Mouse (Mus musculus): ENCODE measurements at regions not wholly inside any gene's neighbourhood (a gene's known extent, or its start where the extent isn't known, plus 50 kb on each side); places are given as distances from the start of the nearest gene placed in this dataset.

- H3K36me3 ChIP-seq (ENCODE audit: insufficient read depth), result no peaks in the 10 kb centered on the region
- peak; percentile 73 for DNase-seq
- ATAC-seq, result peak; percentile 38; the same call in 1 of the 2 replicates
These were observed 113.2 kb upstream of the Gm17509 start for GRCm38 (mm10) chr13:117334125-117334524.

GRCm38 (mm10) chr13:117334539-117334938 is 113.7 kb upstream of the Gm17509 start:
- H3K4me3 ChIP-seq (ENCODE audit: low read depth, low read length), result no peak overlapping the region
- H3K9ac ChIP-seq, result no peak overlapping the region
- TF ChIP-seq CTCF (IDR thresholded peaks at IDR 0.05; ENCODE audit: low read depth), result no peak
- no peak overlapping the region for H3K4me2 ChIP-seq (ENCODE audit: low read depth)
- no peak overlapping the region for H3K27ac ChIP-seq (ENCODE audit: low read depth, low read length)
- H3K9me3 ChIP-seq (ENCODE audit: low read length), result no peaks in the 10 kb centered on the region
- H3K27me3 ChIP-seq (ENCODE audit: insufficient read depth, low read length), result no peaks in the 10 kb centered on the region
- ATAC-seq (peak; percentile 32; the same call in 1 of the 2 replicates), DNase-seq (no peak)
- no peaks in the 10 kb centered on the region for H3K4me1 ChIP-seq (ENCODE audit: insufficient read depth)
- 90% methylated on average over 5 of the region's 5 CpGs for WGBS
- no peaks in the 10 kb centered on the region for H3K36me3 ChIP-seq (ENCODE audit: insufficient read depth)

More at GRCm38 (mm10) chr13:117334125-117334524, 113.2 kb upstream of the Gm17509 start:
- no peak overlapping the region for H3K4me2 ChIP-seq (ENCODE audit: low read depth)
- no peaks in the 10 kb centered on the region for H3K27me3 ChIP-seq (ENCODE audit: insufficient read depth, low read length)
- 21% methylated on average over 1 of the region's 1 CpGs for WGBS
- TF ChIP-seq CTCF (IDR thresholded peaks at IDR 0.05; ENCODE audit: low read depth), result peak; percentile 76
- H3K27ac ChIP-seq (ENCODE audit: low read depth, low read length), result no peak overlapping the region
- H3K9me3 ChIP-seq (ENCODE audit: low read length), result no peaks in the 10 kb centered on the region
- H3K9ac ChIP-seq, result no peak overlapping the region
- H3K4me3 ChIP-seq (ENCODE audit: low read depth, low read length), result no peak overlapping the region
- H3K4me1 ChIP-seq (ENCODE audit: insufficient read depth), result no peaks in the 10 kb centered on the region

DNA sequence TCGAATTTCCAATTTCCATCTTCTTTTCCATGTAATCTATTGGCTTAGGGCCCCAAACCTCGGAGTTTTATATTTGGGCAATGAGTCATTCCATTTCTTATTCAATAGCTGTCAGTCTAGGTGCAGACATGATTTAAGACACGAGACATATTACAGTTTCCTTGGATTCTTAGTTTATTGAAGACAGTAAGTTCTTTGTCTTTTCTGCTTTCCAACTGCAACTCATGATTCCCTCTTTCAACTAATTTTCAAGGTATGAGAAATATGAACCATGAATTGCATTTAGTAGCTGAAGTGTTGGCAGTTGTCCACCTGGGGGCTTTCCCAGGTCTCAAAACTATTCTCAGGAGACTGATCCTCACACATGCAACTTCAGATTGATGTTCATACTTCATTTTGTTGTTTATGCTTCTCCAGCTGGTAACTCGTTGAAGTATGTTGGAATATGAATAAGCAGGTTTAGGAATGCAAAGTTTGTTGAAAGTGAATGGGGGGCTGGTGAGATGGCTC is 160.3 kb upstream of the Gm17509 start:
- Histone ChIP-seq H3K4me1 (ENCODE audit: insufficient read depth) (no peaks in the 10 kb centered on the region), H3K27me3 (ENCODE audit: insufficient read depth, low read length) (no peaks in the 10 kb centered on the region), H3K4me3 (ENCODE audit: low read depth, low read length) (no peak overlapping the region), H3K9me3 (ENCODE audit: low read length) (no peaks in the 10 kb centered on the region), H3K36me3 (ENCODE audit: insufficient read depth) (no peaks in the 10 kb centered on the region), H3K9ac (no peak overlapping the region), H3K27ac (ENCODE audit: low read depth, low read length) (no peak overlapping the region), H3K4me2 (ENCODE audit: low read depth) (no peak overlapping the region)
- DNase-seq (no peak), ATAC-seq (no peak)
- TF ChIP-seq CTCF (IDR thresholded peaks at IDR 0.05; ENCODE audit: low read depth), result no peak
- 65% methylated on average over 4 of the region's 4 CpGs for WGBS

GRCm38 (mm10) chr13:117383480-117384137 is 162.7 kb upstream of the Gm17509 start:
- H3K9me3 ChIP-seq (ENCODE audit: low read length), result no peaks in the 10 kb centered on the region
- ATAC-seq (no peak), DNase-seq (no peak)
- H3K4me2 ChIP-seq (ENCODE audit: low read depth), result no peak overlapping the region
- H3K36me3 ChIP-seq (ENCODE audit: insufficient read depth), result no peaks in the 10 kb centered on the region
- no peaks in the 10 kb centered on the region for H3K4me1 ChIP-seq (ENCODE audit: insufficient read depth)
- no peak overlapping the region for H3K4me3 ChIP-seq (ENCODE audit: low read depth, low read length)
- WGBS, result 83% methylated on average over 12 of the region's 12 CpGs
- no peaks in the 10 kb centered on the region for H3K27me3 ChIP-seq (ENCODE audit: insufficient read depth, low read length)
- no peak overlapping the region for H3K27ac ChIP-seq (ENCODE audit: low read depth, low read length)
- H3K9ac ChIP-seq, result no peak overlapping the region
- no peak for TF ChIP-seq CTCF (IDR thresholded peaks at IDR 0.05; ENCODE audit: low read depth)

DNA sequence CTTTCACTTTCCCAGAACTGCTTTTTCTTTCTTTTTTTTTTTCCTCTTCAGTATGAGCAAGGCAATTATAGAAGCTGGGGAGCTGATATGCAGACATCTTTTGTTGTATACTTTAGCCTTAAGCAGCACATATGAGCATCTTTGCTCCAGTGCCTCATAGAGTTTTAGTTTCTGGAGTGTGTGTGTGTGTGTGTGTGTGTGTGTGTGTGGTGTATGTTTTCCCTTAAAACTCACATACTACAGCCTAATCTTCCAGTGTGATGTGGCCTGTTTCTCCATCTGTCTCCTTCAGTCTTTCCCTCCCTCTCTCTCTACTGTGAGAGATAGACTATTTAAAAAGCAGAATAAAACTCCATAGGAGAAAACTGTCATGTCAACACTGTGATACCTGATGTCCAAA is 169.4 kb upstream of the Gm17509 start:
- Histone ChIP-seq H3K9ac (no peak overlapping the region), H3K4me2 (ENCODE audit: low read depth) (no peak overlapping the region), H3K27me3 (ENCODE audit: insufficient read depth, low read length) (no peaks in the 10 kb centered on the region), H3K4me3 (ENCODE audit: low read depth, low read length) (no peak overlapping the region), H3K27ac (ENCODE audit: low read depth, low read length) (no peak overlapping the region), H3K36me3 (ENCODE audit: insufficient read depth) (no peaks in the 10 kb centered on the region), H3K4me1 (ENCODE audit: insufficient read depth) (no peaks in the 10 kb centered on the region), H3K9me3 (ENCODE audit: low read length) (no peaks in the 10 kb centered on the region)
- ATAC-seq (peak; percentile 51), DNase-seq (no peak)
- no peak for TF ChIP-seq CTCF (IDR thresholded peaks at IDR 0.05; ENCODE audit: low read depth)

DNA sequence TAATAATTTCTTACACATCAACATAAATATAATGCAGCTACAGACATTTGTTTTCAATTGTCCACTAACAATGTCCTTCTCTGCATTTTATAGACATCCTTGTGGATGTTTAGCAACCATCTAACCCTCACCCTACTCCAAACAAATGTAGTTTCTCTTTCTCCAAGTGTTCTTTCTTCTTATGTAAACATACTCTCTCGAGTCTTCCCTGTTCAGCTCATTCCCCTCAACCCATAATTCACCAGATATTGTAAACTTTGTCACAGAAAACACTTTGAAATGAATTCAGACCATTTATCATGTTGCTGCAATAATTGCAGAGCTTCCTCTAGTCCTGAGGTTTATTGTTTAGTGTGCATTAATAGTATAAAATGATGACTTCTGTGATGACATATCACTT is 172.6 kb upstream of the Gm17509 start:
- no peak for TF ChIP-seq CTCF (IDR thresholded peaks at IDR 0.05; ENCODE audit: low read depth)
- ATAC-seq (no peak), DNase-seq (no peak)
- Histone ChIP-seq H3K9me3 (ENCODE audit: low read length) (no peaks in the 10 kb centered on the region), H3K27me3 (ENCODE audit: insufficient read depth, low read length) (no peaks in the 10 kb centered on the region), H3K36me3 (ENCODE audit: insufficient read depth) (no peaks in the 10 kb centered on the region), H3K9ac (no peak overlapping the region), H3K27ac (ENCODE audit: low read depth, low read length) (no peak overlapping the region), H3K4me3 (ENCODE audit: low read depth, low read length) (no peak overlapping the region), H3K4me2 (ENCODE audit: low read depth) (no peak overlapping the region), H3K4me1 (ENCODE audit: insufficient read depth) (no peaks in the 10 kb centered on the region)
- WGBS, result 61% methylated on average over 1 of the region's 1 CpGs

GRCm38 (mm10) chr13:117401245-117401644 is 180.4 kb upstream of the Gm17509 start:
- DNase-seq, result no peak
- Histone ChIP-seq H3K9me3 (ENCODE audit: low read length) (no peaks in the 10 kb centered on the region), H3K27ac (ENCODE audit: low read depth, low read length) (no peak overlapping the region), H3K9ac (no peak overlapping the region), H3K36me3 (ENCODE audit: insufficient read depth) (no peaks in the 10 kb centered on the region), H3K27me3 (ENCODE audit: insufficient read depth, low read length) (no peaks in the 10 kb centered on the region), H3K4me1 (ENCODE audit: insufficient read depth) (no peaks in the 10 kb centered on the region), H3K4me3 (ENCODE audit: low read depth, low read length) (no peak overlapping the region), H3K4me2 (ENCODE audit: low read depth) (no peak overlapping the region)
- no peak for TF ChIP-seq CTCF (IDR thresholded peaks at IDR 0.05; ENCODE audit: low read depth)
- WGBS, result 83% methylated on average over 4 of the region's 4 CpGs
- ATAC-seq, result no peak

All from forebrain, postnatal 0 days (tissue).